Mouse (Mus musculus): ENCODE data around the gene Ankmy1.

The Ankmy1 gene

GRCm38 (mm10) chr1:92902786-92903185, at the start of gene Ankmy1:
TSS of gene Ankmy1 (minus strand) at chr1:92902906.
- DNase-seq (ENCODE audit: low spot score in 2 of 2), result peak in 1 of 2 experiments; percentile 65

GRCm38 (mm10) chr1:92950607-92951006, 47.9 kb upstream of the Ankmy1 start, which contains the start of gene Gpr35:
TSS of gene Gpr35 (plus strand) at chr1:92950865.
- DNase-seq (ENCODE audit: low spot score in 2 of 2), result no peak

- DNase-seq (ENCODE audit: low spot score in 2 of 2), result no peak
Observed at GRCm38 (mm10) chr1:92949426-92949825, 46.7 kb upstream of the Ankmy1 start.

GRCm38 (mm10) chr1:92947966-92948365, 45.3 kb upstream of the Ankmy1 start:
- no peak for DNase-seq (ENCODE audit: low spot score in 2 of 2)

GRCm38 (mm10) chr1:92943219-92943989, 40.7 kb upstream of the Ankmy1 start:
- DNase-seq (ENCODE audit: low spot score in 2 of 2), result no peak

GRCm38 (mm10) chr1:92939746-92940145, 37.0 kb upstream of the Ankmy1 start:
- DNase-seq (ENCODE audit: low spot score in 2 of 2), result no peak

GRCm38 (mm10) chr1:92937797-92938196, 35.1 kb upstream of the Ankmy1 start:
- DNase-seq (ENCODE audit: low spot score in 2 of 2), result no peak

GRCm38 (mm10) chr1:92936467-92936866, 33.8 kb upstream of the Ankmy1 start:
- no peak for DNase-seq (ENCODE audit: low spot score in 2 of 2)

- no peak for DNase-seq (ENCODE audit: low spot score in 2 of 2)
Observed at GRCm38 (mm10) chr1:92935977-92936376, 33.3 kb upstream of the Ankmy1 start.

- DNase-seq (ENCODE audit: low spot score in 2 of 2), result no peak
Observed at GRCm38 (mm10) chr1:92935054-92935962, 32.6 kb upstream of the Ankmy1 start.

- DNase-seq (ENCODE audit: low spot score in 2 of 2), result peak; percentile 93 to 96
Observed at GRCm38 (mm10) chr1:92934182-92934827, 31.6 kb upstream of the Ankmy1 start, which contains the start of gene Capn10. TSS of gene Capn10 (plus strand) at chr1:92934376.

GRCm38 (mm10) chr1:92933611-92934010, 30.9 kb upstream of the Ankmy1 start:
- DNase-seq (ENCODE audit: low spot score in 2 of 2), result no peak

- no peak for DNase-seq (ENCODE audit: low spot score in 2 of 2)
Observed at GRCm38 (mm10) chr1:92930171-92930706, 27.5 kb upstream of the Ankmy1 start.

GRCm38 (mm10) chr1:92921496-92921895, 18.8 kb upstream of the Ankmy1 start:
- no peak for DNase-seq (ENCODE audit: low spot score in 2 of 2)

- no peak for DNase-seq (ENCODE audit: low spot score in 2 of 2)
Observed at GRCm38 (mm10) chr1:92920474-92921200, 17.9 kb upstream of the Ankmy1 start.

- no peak for DNase-seq (ENCODE audit: low spot score in 2 of 2)
Observed at GRCm38 (mm10) chr1:92919775-92920174, 17.1 kb upstream of the Ankmy1 start.

GRCm38 (mm10) chr1:92919151-92919550, 16.4 kb upstream of the Ankmy1 start:
- DNase-seq (ENCODE audit: low spot score in 2 of 2), result no peak

GRCm38 (mm10) chr1:92916725-92917124, 14.0 kb upstream of the Ankmy1 start:
- DNase-seq (ENCODE audit: low spot score in 2 of 2), result no peak

- no peak for DNase-seq (ENCODE audit: low spot score in 2 of 2)
Observed at GRCm38 (mm10) chr1:92914993-92915392, 12.3 kb upstream of the Ankmy1 start.

- DNase-seq (ENCODE audit: low spot score in 2 of 2), result no peak
Observed at GRCm38 (mm10) chr1:92914239-92914638, 11.5 kb upstream of the Ankmy1 start.

- DNase-seq (ENCODE audit: low spot score in 2 of 2), result no peak
Observed at GRCm38 (mm10) chr1:92912286-92912685, 9.6 kb upstream of the Ankmy1 start.

Data from left cerebral cortex, adult 9 months (tissue).